Mouse (Mus musculus): ENCODE measurements around the gene Ccdc171. TPM values are rescaled to one million over a fixed set of nuclear protein-coding genes. Genes with fewer than 3 reads are reported as not detected.
"Not testable (repeated sequence)": the region's sequence is repeated elsewhere in the genome, so short reads cannot be mapped to it uniquely, and the experiment has no call there.

Ccdc171 gene
- polyA plus RNA-seq, 1 experiment from 2014 or later: 3.5 TPM

DNA sequence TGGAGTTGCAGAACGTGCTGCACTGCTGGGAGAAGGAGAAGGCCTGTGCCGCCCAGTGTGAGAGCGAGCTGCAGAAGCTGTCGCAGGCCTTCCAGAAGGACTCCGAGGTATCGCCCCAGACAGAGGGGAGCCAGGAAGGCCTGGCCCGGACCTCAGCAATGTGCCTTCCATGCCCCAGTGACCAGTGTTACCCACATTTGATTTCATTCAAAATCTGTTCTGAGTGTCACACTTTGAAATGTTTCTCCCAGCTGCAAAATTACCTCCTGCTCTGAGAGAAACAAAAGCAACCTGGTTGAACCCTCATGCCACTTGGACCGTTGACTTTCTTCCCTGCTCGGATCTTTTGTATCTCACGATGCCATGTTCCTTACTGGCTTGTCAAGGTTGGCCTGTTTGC, 133.1 kb downstream of the Ccdc171 start:
- no peak for ATAC-seq (ENCODE audit: low FRiP score)

DNA sequence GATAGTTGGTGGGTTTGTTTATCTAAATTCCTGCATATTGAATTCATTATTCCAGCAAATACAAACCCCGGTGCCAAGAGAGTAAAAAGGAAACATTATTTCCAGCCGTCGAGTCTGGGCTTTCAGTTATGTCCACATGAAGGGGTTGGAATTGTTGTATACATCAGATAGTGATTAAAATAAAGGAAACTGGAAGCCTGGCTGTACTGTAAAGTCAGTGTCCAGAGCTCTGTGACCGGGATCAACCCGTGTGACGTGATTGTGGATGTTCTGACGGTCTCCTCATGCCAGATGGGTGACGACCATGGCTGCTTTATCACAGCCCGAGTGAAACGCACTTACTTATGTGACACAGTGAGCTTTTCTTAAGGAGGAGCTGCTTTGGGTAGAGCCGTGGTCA, 134.1 kb downstream of the Ccdc171 start:
- DNase-seq (ENCODE audit: low spot score) (no peak), ATAC-seq (ENCODE audit: low FRiP score) (no peak)
- no peak overlapping the region for H3K4me3 ChIP-seq (replicated peaks; ENCODE audit: low read length)
- H3K4me2 ChIP-seq (replicated peaks): no peak overlapping the region
- no peaks in the 10 kb centered on the region for H3K27me3 ChIP-seq (ENCODE audit: control insufficient read depth, insufficient read depth, low read length)
- H3K36me3 ChIP-seq (replicated peaks; ENCODE audit: control insufficient read depth, insufficient read depth): no peaks in the 10 kb centered on the region
- WGBS: 71% methylated on average over 11 of the region's 11 CpGs
- H3K9ac ChIP-seq: no peak overlapping the region
- no peaks in the 10 kb centered on the region for H3K9me3 ChIP-seq (ENCODE audit: control insufficient read depth, low read length)
- peaks cover 18% of the 10 kb centered on the region; the same call in 1 of the 2 replicates for H3K4me1 ChIP-seq (replicated peaks; ENCODE audit: control insufficient read depth, insufficient read depth, low read length)
- no peak overlapping the region for H3K27ac ChIP-seq

More for the DNA sequence above, 133.1 kb downstream of the Ccdc171 start:
- Histone ChIP-seq H3K27ac (no peak overlapping the region), H3K9ac (no peak overlapping the region), H3K4me2 (replicated peaks) (no peak overlapping the region), H3K9me3 (ENCODE audit: control insufficient read depth, low read length) (no peaks in the 10 kb centered on the region), H3K4me1 (replicated peaks; ENCODE audit: control insufficient read depth, insufficient read depth, low read length) (peaks cover 18% of the 10 kb centered on the region; the same call in 1 of the 2 replicates), H3K27me3 (ENCODE audit: control insufficient read depth, insufficient read depth, low read length) (no peaks in the 10 kb centered on the region), H3K36me3 (replicated peaks; ENCODE audit: control insufficient read depth, insufficient read depth) (no peaks in the 10 kb centered on the region), H3K4me3 (replicated peaks; ENCODE audit: low read length) (no peak overlapping the region)
- DNase-seq (ENCODE audit: low spot score): no peak
- 63% methylated on average over 10 of the region's 10 CpGs for WGBS

DNA sequence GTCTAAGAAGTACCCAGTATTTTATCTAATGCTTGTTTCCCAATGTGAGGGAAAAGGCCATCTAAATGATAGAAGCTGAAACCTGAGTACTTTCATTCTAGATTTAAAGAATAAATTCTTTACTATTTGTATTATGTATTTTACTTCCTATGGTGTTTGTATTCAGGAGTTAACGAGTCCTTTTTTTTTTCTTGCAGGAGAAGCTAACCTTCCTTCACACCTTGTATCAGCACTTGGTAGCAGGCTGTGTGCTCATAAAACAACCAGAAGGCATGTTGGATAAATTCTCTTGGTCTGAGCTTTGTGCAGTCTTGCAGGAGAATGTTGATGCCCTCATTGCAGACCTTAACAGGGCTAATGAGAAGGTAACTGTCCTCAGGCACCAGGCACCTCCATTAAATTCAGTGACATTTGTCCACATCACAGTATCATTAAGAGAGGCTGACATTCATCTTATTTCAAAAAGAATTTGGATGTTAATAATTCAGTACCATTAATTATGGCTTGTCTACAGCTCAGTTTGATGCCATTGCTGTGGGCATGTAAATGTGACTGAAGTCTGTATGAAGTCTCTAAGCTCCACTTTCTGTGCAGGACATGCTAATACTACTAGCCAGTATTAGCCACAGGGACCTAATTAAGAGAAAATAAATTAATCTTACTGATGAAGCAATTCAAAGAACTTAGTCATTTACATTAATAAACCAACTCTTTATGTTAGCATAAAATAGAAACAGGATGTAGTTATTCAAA, 136.3 kb downstream of the Ccdc171 start:
- H3K9ac ChIP-seq: no peak overlapping the region
- DNase-seq (ENCODE audit: low spot score): no peak
- H3K27me3 ChIP-seq (ENCODE audit: control insufficient read depth, insufficient read depth, low read length): no peaks in the 10 kb centered on the region
- ATAC-seq (ENCODE audit: low FRiP score): no peak
- 0 out of 2 replicates have a peak, but pooled peaks cover 4% of the 10 kb centered on the region for H3K4me1 ChIP-seq (replicated peaks; ENCODE audit: control insufficient read depth, insufficient read depth, low read length)
- no peak overlapping the region for H3K4me2 ChIP-seq (replicated peaks)
- no peaks in the 10 kb centered on the region for H3K36me3 ChIP-seq (replicated peaks; ENCODE audit: control insufficient read depth, insufficient read depth)
- H3K9me3 ChIP-seq (ENCODE audit: control insufficient read depth, low read length): no peaks in the 10 kb centered on the region
- no peak overlapping the region for H3K27ac ChIP-seq
- 85% methylated on average over 1 of the region's 1 CpGs for WGBS
- H3K4me3 ChIP-seq (replicated peaks; ENCODE audit: low read length): no peak overlapping the region

DNA sequence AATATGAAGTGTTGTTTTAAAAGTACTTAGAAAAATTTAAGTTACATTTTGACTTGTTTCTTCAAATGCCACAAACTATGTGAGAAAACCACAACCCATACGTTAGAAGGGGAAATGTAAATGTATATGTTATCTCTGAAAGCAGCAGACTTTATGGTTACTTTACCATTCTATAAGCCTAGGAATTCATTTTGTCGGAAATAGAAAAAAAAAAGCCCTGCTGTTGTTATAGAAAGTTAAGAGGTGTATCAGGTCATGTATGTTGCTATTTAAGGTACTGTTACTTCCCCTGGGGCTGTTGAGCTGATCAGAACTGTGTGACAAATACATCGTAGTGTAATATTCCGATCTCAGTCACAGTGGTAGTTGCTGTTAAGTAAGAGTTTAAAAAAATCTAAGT, 137.0 kb downstream of the Ccdc171 start:
- H3K4me1 ChIP-seq (replicated peaks; ENCODE audit: control insufficient read depth, insufficient read depth, low read length): no peaks in the 10 kb centered on the region
- H3K4me2 ChIP-seq (replicated peaks): no peak overlapping the region
- 79% methylated on average over 4 of the region's 4 CpGs for WGBS
- H3K9me3 ChIP-seq (ENCODE audit: control insufficient read depth, low read length): no peaks in the 10 kb centered on the region
- DNase-seq (ENCODE audit: low spot score) (no peak), ATAC-seq (ENCODE audit: low FRiP score) (no peak)
- no peaks in the 10 kb centered on the region for H3K27me3 ChIP-seq (ENCODE audit: control insufficient read depth, insufficient read depth, low read length)
- no peak overlapping the region for H3K4me3 ChIP-seq (replicated peaks; ENCODE audit: low read length)
- H3K9ac ChIP-seq: no peak overlapping the region
- H3K27ac ChIP-seq: no peak overlapping the region
- no peaks in the 10 kb centered on the region for H3K36me3 ChIP-seq (replicated peaks; ENCODE audit: control insufficient read depth, insufficient read depth)

DNA sequence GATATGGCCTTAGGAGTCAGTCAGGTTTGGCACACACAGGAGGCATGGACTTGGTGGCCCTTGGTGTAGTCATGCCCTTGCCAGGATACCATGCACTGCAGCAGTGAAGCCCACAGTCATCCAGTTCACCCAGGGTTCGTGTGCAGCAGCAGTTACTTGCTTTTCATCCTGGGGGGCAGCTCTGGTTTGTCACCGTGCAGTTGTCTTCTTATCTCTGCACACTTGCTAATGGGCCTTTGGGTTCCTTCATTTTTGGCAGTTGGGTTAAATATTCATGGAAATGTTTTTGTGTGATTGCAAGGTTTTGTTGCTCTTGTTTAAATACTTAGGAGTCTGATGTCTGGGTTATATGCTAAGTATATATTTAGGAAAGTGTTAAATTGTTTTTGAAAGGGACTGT, 144.2 kb downstream of the Ccdc171 start:
- WGBS: 69% methylated on average over 2 of the region's 2 CpGs

DNA sequence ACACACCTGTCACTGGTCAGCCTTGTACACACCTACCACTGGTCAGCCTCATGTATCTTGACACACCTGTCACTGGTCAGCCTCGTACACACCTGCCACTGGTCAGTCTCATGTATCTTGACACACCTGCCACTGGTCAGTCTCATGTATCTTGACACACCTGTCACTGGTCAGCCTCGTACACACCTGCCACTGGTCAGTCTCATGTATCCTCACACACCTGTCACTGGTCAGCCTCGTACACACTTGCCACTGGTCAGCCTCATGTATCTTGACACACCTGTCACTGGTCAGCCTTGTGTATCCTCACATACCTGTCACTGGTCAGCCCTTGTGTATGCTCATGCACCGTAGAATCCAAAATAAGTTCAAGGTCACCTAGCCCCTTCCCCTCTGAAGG, 150.0 kb downstream of the Ccdc171 start:
- not testable (repeated sequence) for H3K27me3 ChIP-seq (ENCODE audit: control insufficient read depth, insufficient read depth, low read length); H3K4me1 ChIP-seq (replicated peaks; ENCODE audit: control insufficient read depth, insufficient read depth, low read length); H3K9me3 ChIP-seq (ENCODE audit: control insufficient read depth, low read length); H3K4me2 ChIP-seq (replicated peaks); H3K27ac ChIP-seq; DNase-seq (ENCODE audit: low spot score); H3K9ac ChIP-seq; H3K4me3 ChIP-seq (replicated peaks; ENCODE audit: low read length); H3K36me3 ChIP-seq (replicated peaks; ENCODE audit: control insufficient read depth, insufficient read depth); ATAC-seq (ENCODE audit: low FRiP score)
- 90% methylated on average over 4 of the region's 4 CpGs for WGBS

More for the DNA sequence above, 144.2 kb downstream of the Ccdc171 start:
- Histone ChIP-seq H3K4me3 (replicated peaks; ENCODE audit: low read length) (no peak overlapping the region), H3K9ac (no peak overlapping the region), H3K9me3 (ENCODE audit: control insufficient read depth, low read length) (no peaks in the 10 kb centered on the region), H3K27me3 (ENCODE audit: control insufficient read depth, insufficient read depth, low read length) (no peaks in the 10 kb centered on the region), H3K4me1 (replicated peaks; ENCODE audit: control insufficient read depth, insufficient read depth, low read length) (no peaks in the 10 kb centered on the region), H3K4me2 (replicated peaks) (no peak overlapping the region), H3K27ac (no peak overlapping the region), H3K36me3 (replicated peaks; ENCODE audit: control insufficient read depth, insufficient read depth) (no peaks in the 10 kb centered on the region)
- no peak for DNase-seq (ENCODE audit: low spot score)
- ATAC-seq (ENCODE audit: low FRiP score): no peak

DNA sequence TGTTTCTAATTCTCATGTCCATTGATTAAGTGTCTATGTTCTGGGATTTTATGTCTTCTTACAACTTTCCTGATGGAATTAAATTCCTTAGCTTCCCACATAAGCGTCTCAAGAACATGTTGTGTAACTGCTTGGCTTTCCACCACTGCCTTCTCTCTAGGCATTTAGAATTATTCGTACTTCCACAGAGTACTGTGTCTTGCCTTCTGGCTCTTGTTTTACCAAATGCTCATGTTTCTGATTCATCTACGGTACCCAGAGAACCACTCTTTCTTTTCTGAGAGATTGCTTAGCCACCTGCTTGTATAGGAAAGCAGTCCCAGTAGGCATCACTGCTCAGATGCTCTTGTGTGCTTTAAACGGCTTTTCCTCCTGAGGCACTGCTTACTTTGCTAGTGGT, 151.1 kb downstream of the Ccdc171 start:
- Histone ChIP-seq H3K27me3 (ENCODE audit: control insufficient read depth, insufficient read depth, low read length) (no peaks in the 10 kb centered on the region), H3K4me2 (replicated peaks) (no peak overlapping the region), H3K27ac (no peak overlapping the region), H3K4me3 (replicated peaks; ENCODE audit: low read length) (no peak overlapping the region), H3K4me1 (replicated peaks; ENCODE audit: control insufficient read depth, insufficient read depth, low read length) (no peaks in the 10 kb centered on the region), H3K36me3 (replicated peaks; ENCODE audit: control insufficient read depth, insufficient read depth) (no peaks in the 10 kb centered on the region), H3K9ac (no peak overlapping the region), H3K9me3 (ENCODE audit: control insufficient read depth, low read length) (no peaks in the 10 kb centered on the region)
- WGBS: 90% methylated on average over 4 of the region's 4 CpGs
- DNase-seq (ENCODE audit: low spot score) (no peak), ATAC-seq (ENCODE audit: low FRiP score) (no peak)

DNA sequence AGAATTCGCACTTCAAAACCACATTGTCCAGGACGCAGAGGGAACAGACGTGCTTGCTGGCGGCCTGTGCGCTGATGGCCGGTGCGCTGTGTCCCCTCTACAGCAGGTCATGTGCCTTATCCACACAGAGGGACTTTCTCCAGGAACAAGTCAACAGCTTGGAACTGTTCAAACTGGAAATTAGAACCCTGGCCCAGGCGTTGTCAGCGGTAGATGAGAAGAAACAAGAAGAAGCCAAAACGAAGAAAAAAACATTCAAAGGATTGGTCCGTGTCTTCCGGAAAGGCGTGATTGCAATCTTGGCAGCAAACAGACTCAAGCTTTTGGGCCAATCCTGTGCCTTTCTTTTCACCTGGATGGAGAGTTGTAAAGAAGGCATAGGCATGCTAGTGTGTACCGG, 155.7 kb downstream of the Ccdc171 start:
- H3K9ac ChIP-seq: no peak overlapping the region
- H3K4me1 ChIP-seq (replicated peaks; ENCODE audit: control insufficient read depth, insufficient read depth, low read length): no peaks in the 10 kb centered on the region
- H3K27ac ChIP-seq: no peak overlapping the region
- H3K4me2 ChIP-seq (replicated peaks): no peak overlapping the region
- ATAC-seq (ENCODE audit: low FRiP score) (no peak), DNase-seq (ENCODE audit: low spot score) (no peak)
- H3K9me3 ChIP-seq (ENCODE audit: control insufficient read depth, low read length): no peaks in the 10 kb centered on the region
- 95% methylated on average over 14 of the region's 14 CpGs for WGBS
- H3K27me3 ChIP-seq (ENCODE audit: control insufficient read depth, insufficient read depth, low read length): no peaks in the 10 kb centered on the region
- no peaks in the 10 kb centered on the region for H3K36me3 ChIP-seq (replicated peaks; ENCODE audit: control insufficient read depth, insufficient read depth)
- no peak overlapping the region for H3K4me3 ChIP-seq (replicated peaks; ENCODE audit: low read length)

DNA sequence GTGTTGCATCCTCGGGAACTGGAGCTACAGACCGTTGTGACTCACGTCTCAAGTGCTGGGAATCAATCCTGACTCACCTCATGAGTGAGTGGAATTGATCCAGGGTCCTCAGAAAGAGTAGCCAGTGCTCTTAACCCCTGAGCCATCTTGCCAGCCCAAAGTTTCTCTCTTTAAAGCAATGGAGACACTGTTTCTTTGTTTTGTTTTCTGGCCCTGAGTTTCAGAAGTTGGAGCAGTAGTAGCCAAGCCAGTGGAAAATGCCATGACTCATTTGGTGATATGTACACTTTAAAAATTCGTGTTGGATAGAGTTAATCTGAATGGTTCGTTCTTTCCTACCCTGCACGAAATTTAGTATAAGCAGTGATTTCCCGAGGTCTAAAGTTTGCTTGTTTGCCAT, 157.5 kb downstream of the Ccdc171 start:
- H3K9me3 ChIP-seq (ENCODE audit: control insufficient read depth, low read length): no peaks in the 10 kb centered on the region
- H3K4me3 ChIP-seq (replicated peaks; ENCODE audit: low read length): no peak overlapping the region
- no peak overlapping the region for H3K9ac ChIP-seq
- WGBS: 92% methylated on average over 7 of the region's 7 CpGs
- DNase-seq (ENCODE audit: low spot score): no peak
- no peaks in the 10 kb centered on the region for H3K4me1 ChIP-seq (replicated peaks; ENCODE audit: control insufficient read depth, insufficient read depth, low read length)
- no peak overlapping the region for H3K27ac ChIP-seq
- no peaks in the 10 kb centered on the region for H3K36me3 ChIP-seq (replicated peaks; ENCODE audit: control insufficient read depth, insufficient read depth)
- no peak overlapping the region for H3K4me2 ChIP-seq (replicated peaks)
- no peaks in the 10 kb centered on the region for H3K27me3 ChIP-seq (ENCODE audit: control insufficient read depth, insufficient read depth, low read length)
- no peak for ATAC-seq (ENCODE audit: low FRiP score)

DNA sequence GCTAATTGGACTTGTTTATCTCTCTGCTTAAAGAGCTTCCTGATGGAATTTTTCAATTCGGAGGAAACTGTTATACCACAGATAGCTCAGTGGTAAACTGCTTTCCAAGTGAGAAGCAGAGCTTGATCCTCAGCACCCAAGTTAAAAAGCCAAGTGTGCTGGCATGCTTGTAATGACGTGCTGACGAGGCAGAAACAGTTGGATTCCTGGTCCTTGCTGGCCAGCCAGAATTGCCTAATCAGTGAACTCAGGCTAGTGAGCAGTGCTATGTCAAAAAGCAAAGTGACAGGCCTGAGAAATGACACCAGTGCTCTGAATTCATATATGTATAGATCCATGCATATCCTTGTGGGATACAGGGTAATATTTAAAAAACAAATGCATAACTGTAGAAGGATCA, 174.8 kb downstream of the Ccdc171 start:
- no peaks in the 10 kb centered on the region for H3K27me3 ChIP-seq (ENCODE audit: control insufficient read depth, insufficient read depth, low read length)
- no peaks in the 10 kb centered on the region for H3K4me1 ChIP-seq (replicated peaks; ENCODE audit: control insufficient read depth, insufficient read depth, low read length)
- no peak overlapping the region for H3K9ac ChIP-seq
- no peak overlapping the region for H3K4me2 ChIP-seq (replicated peaks)
- no peak for DNase-seq (ENCODE audit: low spot score)
- no peak overlapping the region for H3K27ac ChIP-seq
- H3K4me3 ChIP-seq (replicated peaks; ENCODE audit: low read length): no peak overlapping the region
- no peaks in the 10 kb centered on the region for H3K9me3 ChIP-seq (ENCODE audit: control insufficient read depth, low read length)
- 85% methylated on average over 3 of the region's 3 CpGs for WGBS
- no peaks in the 10 kb centered on the region for H3K36me3 ChIP-seq (replicated peaks; ENCODE audit: control insufficient read depth, insufficient read depth)
- no peak for ATAC-seq (ENCODE audit: low FRiP score)

All from hindbrain, embryonic 14.5 days (tissue).